Mouse (Mus musculus) central nervous system, embryonic 14 days (tissue): Measurements from ENCODE around the gene Taf10. TPM values are rescaled to one million over a fixed set of nuclear protein-coding genes. Genes with fewer than 3 reads are reported as not detected.

Source experiments
- polyA plus RNA-seq: library from polyadenylated mRNA; depleted of rRNA; stranded (reverse); fragments of >200 nt; gene quantifications from 2 replicates; pipeline ENCODE4 v1.2.3, GENCODE M21; 2012; rRNA removed

Gene Taf10
- polyA plus RNA-seq, result 239 and 264 TPM in 2 replicates

DNA sequence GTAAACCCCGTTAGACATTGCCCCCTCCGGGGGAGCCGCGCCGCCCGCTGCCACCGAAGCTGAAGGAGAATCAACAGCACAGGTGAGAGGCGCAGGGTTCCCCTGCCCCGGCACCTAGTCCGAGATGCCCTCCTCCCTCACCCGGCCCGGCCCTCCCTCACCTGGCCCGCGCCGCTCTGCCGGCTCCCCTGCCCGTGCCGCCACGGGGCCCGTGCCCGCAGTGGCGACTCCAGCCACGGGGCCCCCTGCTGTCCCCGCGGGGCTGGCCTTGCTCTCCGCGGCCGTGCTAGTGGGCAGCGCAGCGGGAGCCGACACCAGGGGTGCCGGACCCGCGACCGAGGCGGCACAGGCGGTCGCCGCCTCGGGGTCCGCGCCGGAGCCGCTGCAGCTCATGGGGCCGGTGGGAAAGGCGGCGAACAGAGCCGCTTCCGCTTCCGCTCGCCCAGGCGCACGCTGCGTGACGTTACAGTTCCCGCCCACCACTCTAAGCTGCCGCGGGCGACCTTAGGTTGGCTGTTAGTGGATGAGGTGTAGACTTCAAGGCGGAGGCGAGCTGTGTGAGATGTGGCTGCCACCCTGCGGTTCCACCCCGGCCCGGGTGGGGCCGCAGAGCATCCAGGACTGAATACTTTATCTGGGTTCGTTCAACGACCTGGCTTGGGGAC lies at the start of gene Taf10:
Taf10 (minus strand) TSS at position 436 of the 665 bp plus-strand sequence.

DNA sequence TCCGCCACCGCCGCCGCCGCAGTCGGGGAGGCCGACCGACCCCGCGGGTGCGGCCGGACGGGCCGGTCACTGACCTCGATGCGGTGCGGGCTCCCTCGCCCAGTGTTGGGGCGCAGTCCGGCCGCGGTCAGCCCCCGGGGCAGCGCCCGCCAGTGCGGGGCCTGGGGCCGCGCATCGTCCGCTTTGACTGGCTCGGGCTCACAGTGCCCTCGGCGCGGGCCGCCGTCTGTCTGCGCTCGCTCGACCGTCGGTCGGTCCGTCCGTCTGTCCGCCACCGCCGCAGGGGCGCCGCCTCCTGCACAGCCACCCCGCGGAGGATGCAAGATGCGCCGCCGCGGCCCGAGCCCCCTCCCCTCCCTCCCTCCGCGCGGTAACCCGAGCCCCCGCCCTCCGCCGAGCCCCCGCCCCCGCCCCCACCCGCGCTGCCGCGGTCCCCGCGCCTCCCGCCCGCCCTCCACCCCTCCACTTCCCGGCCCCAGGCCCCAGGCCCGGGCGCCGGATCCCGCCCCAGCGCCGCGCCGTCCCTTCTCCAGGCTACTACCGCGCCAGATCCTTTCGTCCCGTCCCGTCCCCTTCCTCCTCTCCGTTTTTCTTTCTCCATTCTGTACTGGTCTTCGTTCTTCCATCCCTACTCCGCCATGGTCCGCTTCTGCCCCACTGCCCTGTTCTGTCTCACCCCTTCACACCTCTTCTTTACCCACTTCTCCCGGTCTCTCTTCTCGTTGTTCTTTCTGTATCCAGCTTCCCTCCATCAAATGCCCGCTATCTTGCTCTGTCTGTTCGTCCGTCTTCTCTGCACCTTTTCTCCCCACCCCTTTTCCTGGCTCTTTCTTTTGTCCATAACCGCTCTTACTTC lies 43.4 kb upstream of the Taf10 start, which contains the start of gene Dchs1:
Dchs1 (minus strand) TSS at position 370 of the 856 bp plus-strand sequence.

GRCm38 (mm10) chr7:105751491-105752433 lies 7.6 kb upstream of the Taf10 start, which contains the start of gene Tpp1:
Gene Tpp1, minus strand, starts transcription at chr7:105752235.

GRCm38 (mm10) chr7:105736911-105737521 lies 7.1 kb downstream of the Taf10 start, which contains the start of gene Rrp8:
Gene Rrp8, minus strand, starts transcription at chr7:105737385.

GRCm38 (mm10) chr7:105736264-105736901 lies 7.8 kb downstream of the Taf10 start, which contains the start of gene Ilk:
Gene Ilk, plus strand, starts transcription at chr7:105736592.

Other genes starting within 250 kb of the Taf10 start
- gene Smpd1, start 190.0 kb downstream of the Taf10 start, polyA plus RNA-seq, result 37.1 and 42.4 TPM in 2 replicates
- gene Apbb1, start 162.7 kb downstream of the Taf10 start, polyA plus RNA-seq, result 215 and 247 TPM in 2 replicates
- 0.63 and 0.69 TPM in 2 replicates for gene Hpx, start 144.2 kb downstream of the Taf10 start, polyA plus RNA-seq
- 135 and 148 TPM in 2 replicates for gene Trim3, start 110.8 kb downstream of the Taf10 start, polyA plus RNA-seq
- 119 and 132 TPM in 2 replicates for gene Timm10b, start 104.3 kb downstream of the Taf10 start, polyA plus RNA-seq
- gene Arfip2, start 103.9 kb downstream of the Taf10 start, polyA plus RNA-seq, result 122 and 123 TPM in 2 replicates
- gene Gm45799, start 103.8 kb downstream of the Taf10 start, polyA plus RNA-seq, result 104 and 129 TPM in 2 replicates
- 6.8 and 8.0 TPM in 2 replicates for gene Dnhd1, start 93.5 kb downstream of the Taf10 start, polyA plus RNA-seq
- 198 and 225 TPM in 2 replicates for gene Ilk, start 7.8 kb downstream of the Taf10 start, polyA plus RNA-seq
- gene Rrp8, start 7.0 kb downstream of the Taf10 start, polyA plus RNA-seq, result 18.5 and 19.5 TPM in 2 replicates
- 43.1 and 45.9 TPM in 2 replicates for gene Tpp1, start 7.9 kb upstream of the Taf10 start, polyA plus RNA-seq
- gene Dchs1, start 43.3 kb upstream of the Taf10 start, polyA plus RNA-seq, result 56.3 and 58.4 TPM in 2 replicates
- gene Mrpl17, start 66.7 kb upstream of the Taf10 start, polyA plus RNA-seq, result 204 and 216 TPM in 2 replicates
- gene Gm4070, start 209.6 kb upstream of the Taf10 start, polyA plus RNA-seq, result 0.30 and 0.45 TPM in 2 replicates